Mouse (Mus musculus) neural tube, embryonic 12.5 days (tissue): ENCODE measurements around the gene Gm2897. TPM values are rescaled to one million over a fixed set of nuclear protein-coding genes. Genes with fewer than 3 reads are reported as not detected.
"Not testable (repeated sequence)": the region's sequence is repeated elsewhere in the genome, so short reads cannot be mapped to it uniquely, and the experiment has no call there.

Experiments
- ATAC-seq: fragments of 200-750 bp; cut with Nextera tagmentation; 2 replicates; pipeline ENCODE4 v1.8.0; 2017; ENCODE audit warnings: low read depth, mild to moderate bottlenecking, moderate TSS enrichment, moderate library complexity; ENCODE audit not compliant: low FRiP score
- H3K27ac ChIP-seq: fragments of 300-500 bp; sonication (generic); 2 replicates; pipeline ENCODE4 v1.5.1; 2016
- H3K27me3 ChIP-seq: fragments of 300-500 bp; sonication (generic); replicated peaks from 2 replicates; pipeline ENCODE4 v1.6.1; 2016; ENCODE audit warnings: mild to moderate bottlenecking
- H3K36me3 ChIP-seq: fragments of 300-500 bp; sonication (generic); 2 replicates; pipeline ENCODE4 v1.6.1; 2016; ENCODE audit warnings: mild to moderate bottlenecking
- H3K4me1 ChIP-seq: fragments of 300-500 bp; sonication (generic); 2 replicates; pipeline ENCODE4 v1.6.1; 2016
- H3K4me2 ChIP-seq: fragments of 300-500 bp; sonication (generic); replicated peaks from 2 replicates; pipeline ENCODE4 v1.6.1; 2016; ENCODE audit warnings: mild to moderate bottlenecking
- H3K4me3 ChIP-seq: fragments of 300-500 bp; sonication (generic); 2 replicates; pipeline ENCODE4 v1.5.1; 2016
- H3K9ac ChIP-seq: fragments of 300-500 bp; sonication (generic); 2 replicates; pipeline ENCODE4 v1.6.1; 2016; ENCODE audit warnings: mild to moderate bottlenecking
- H3K9me3 ChIP-seq: fragments of 300-500 bp; sonication (generic); 2 replicates; pipeline ENCODE4 v1.6.1; 2016; ENCODE audit warnings: mild to moderate bottlenecking
- WGBS: fragments of 180-500 bp; shearing (Covaris S2); methylation state at CpG from one replicate; pipeline ENCODE4 v1.1.7; 2016; 5-methylcytosine and 5-hydroxymethylcytosine counted together
- polyA plus RNA-seq: library from polyadenylated mRNA; unstranded; fragments of >200 nt; fragmentation: Nextera tagmentation; extraction: Ambion mirVana; gene quantifications from 2 replicates; pipeline ENCODE4 v1.2.1, GENCODE M21; 2016

Gene Gm2897
- 6.2 and 6.7 TPM in 2 replicates for polyA plus RNA-seq

DNA sequence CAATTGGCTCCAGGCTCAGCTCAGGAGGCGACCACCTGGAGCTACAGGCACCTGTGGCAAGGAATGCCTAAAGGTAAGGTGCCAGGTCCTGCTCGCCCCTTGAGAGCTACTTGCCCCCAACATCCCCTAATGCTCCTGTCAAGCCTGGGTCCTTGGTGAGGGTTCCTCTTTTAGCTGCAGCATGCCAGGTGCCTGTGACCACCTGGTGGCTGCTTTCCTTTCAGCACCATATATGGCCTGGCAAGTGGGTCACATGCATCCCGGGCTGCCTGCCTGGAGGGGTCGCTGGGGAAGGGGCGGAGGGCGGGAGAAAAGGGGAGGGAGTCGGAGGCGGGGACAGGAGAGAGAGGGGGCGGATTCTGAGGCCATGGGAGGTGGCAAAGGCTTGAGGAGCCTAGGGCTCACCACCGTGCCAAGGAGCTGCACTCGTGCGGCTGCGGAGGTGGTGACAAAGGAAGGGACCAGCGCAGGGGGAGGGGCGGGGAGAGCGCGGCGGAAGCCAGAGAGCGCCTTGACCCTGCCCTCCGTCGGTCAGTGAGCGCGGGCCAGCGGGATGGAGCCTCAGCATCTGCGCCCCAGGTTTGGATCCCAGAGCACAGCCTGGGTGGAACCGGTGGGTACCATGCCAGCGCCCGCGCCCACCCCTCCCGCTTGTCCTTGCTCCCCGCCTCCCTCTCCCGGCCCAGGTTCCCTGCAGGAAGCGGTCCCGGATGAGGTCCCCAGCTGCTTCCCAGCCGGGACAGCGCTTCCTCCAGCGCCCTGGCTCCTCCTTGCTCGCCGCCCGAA lies at the start of gene Gm2897:
Gm2897 (plus strand) TSS at position 559 of the 786 bp plus-strand sequence.
- not testable (repeated sequence) for H3K9me3 ChIP-seq

DNA sequence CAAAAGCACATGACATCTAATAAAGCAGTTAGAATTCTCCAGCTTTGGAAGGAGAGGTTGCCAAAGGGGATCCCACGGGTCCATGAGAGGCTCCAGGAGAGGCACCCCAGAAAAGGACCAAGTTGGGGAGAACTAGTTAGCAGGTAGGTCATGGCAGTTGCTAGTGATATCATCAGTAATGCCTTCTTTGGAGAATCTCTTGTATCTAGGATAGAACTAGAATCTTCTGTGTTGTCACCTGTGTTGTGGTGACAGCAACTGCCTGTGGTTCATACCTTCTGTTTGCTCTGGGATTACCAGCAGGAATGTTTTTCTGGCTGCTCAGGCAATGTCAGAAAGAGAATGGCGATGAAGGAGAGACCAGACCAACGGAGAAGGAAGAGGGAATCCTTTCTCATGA lies 19.4 kb upstream of the Gm2897 start, which contains the start of gene Gm2888:
Gm2888 (plus strand) TSS at position 301 of the 400 bp plus-strand sequence.
- not testable (repeated sequence) for H3K36me3 ChIP-seq, H3K9me3 ChIP-seq, H3K4me2 ChIP-seq, H3K27me3 ChIP-seq, H3K4me1 ChIP-seq, H3K9ac ChIP-seq, ATAC-seq, H3K4me3 ChIP-seq, H3K27ac ChIP-seq
- 83% methylated on average over 3 of the region's 3 CpGs for WGBS

More for the DNA sequence above, at the start of gene Gm2897:
- H3K27ac ChIP-seq, H3K27me3 ChIP-seq, H3K4me1 ChIP-seq, H3K36me3 ChIP-seq: not testable (repeated sequence)
- H3K9ac ChIP-seq = peak within 1 kb of the TSS; percentile 61
- peak within 1 kb of the TSS; percentile 51 for H3K4me3 ChIP-seq
- H3K4me2 ChIP-seq = peak within 1 kb of the TSS; percentile 69
- peak; percentile 80; the same call in 1 of the 2 replicates for ATAC-seq
- 5% methylated on average over 40 of the region's 40 CpGs for WGBS

DNA sequence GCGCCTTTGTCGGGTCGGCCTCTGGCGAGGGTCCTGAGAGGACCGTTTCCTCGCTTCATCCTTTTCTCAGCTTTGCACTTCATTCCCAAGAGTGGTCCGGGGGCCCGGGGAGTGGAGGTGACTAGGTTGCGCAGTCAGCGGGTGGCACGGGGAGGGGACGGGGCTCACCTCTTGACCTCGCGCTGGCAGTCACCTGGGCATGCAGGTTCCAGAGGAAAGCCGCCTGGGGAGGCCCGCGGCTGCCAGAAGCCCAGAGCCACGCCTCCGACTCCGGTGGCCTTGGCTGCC lies 372 bp downstream of the Gm2897 start:
- H3K4me2 ChIP-seq = peak overlapping the region; percentile 69
- H3K27ac ChIP-seq, H3K4me1 ChIP-seq, H3K36me3 ChIP-seq, ATAC-seq, H3K27me3 ChIP-seq, H3K9me3 ChIP-seq: not testable (repeated sequence)
- peak overlapping the region; percentile 61 for H3K9ac ChIP-seq
- WGBS = under 1% methylated on average over 20 of the region's 20 CpGs
- H3K4me3 ChIP-seq = peak overlapping the region; percentile 51

DNA sequence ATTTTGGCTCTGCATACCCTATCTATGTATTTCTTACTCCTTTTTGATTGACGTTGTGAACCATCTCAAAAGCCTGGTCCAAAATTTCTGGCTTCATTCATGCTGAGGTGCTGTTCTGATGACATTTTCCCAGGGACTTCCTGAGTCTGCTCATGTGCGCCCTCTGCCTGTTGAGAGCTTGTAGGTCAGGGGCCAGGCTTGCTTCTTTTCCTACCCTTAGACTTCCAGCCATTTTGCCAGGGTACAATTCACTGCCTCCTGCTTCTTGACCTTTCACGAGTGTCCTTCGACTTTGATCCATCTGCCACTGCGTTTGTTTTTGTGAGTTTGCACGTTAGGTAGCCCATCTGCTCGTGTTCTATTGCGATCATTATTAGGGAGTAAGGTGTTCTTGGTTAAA lies 1.0 kb downstream of the Gm2897 start:
- not testable (repeated sequence) for H3K4me2 ChIP-seq, H3K27ac ChIP-seq, H3K4me3 ChIP-seq, H3K9me3 ChIP-seq, H3K27me3 ChIP-seq, H3K9ac ChIP-seq, H3K4me1 ChIP-seq, H3K36me3 ChIP-seq, ATAC-seq
- 1% methylated on average over 6 of the region's 8 CpGs for WGBS

DNA sequence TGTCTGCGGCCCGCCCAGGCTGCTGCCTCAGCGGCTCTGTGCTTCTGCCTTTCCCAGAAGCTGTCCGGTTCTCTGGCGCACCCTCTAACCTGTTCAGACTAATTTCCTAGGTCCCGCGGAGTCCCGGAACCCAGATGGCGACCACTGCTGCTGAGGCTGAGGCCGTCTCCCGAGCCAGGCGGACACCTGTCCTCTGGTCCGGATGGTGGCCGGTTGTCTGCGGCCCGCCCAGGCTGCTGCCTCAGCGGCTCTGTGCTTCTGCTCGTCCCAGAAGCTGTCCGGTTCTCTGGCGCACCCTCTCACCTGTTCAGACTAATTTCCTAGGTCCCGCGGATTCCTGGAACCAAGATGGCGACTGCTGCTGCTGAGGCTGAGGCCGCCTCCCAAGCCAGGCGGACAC lies 67.0 kb downstream of the Gm2897 start:
- not testable (repeated sequence) for H3K4me3 ChIP-seq, H3K9me3 ChIP-seq, H3K27ac ChIP-seq, H3K4me2 ChIP-seq, H3K27me3 ChIP-seq, H3K36me3 ChIP-seq, ATAC-seq, H3K9ac ChIP-seq, H3K4me1 ChIP-seq
- 93% methylated on average over 19 of the region's 25 CpGs for WGBS

Other genes with a start within 250 kb of the Gm2897 start
- gene Gm2888, start 19.3 kb upstream of the Gm2897 start, polyA plus RNA-seq = not detected in 2 replicates
- gene Gm10340, start 84.7 kb downstream of the Gm2897 start, polyA plus RNA-seq = not detected in 2 replicates
- gene Gm5795, start 139.0 kb downstream of the Gm2897 start, polyA plus RNA-seq = not detected in 2 replicates
- gene D830030K20Rik, start 159.2 kb downstream of the Gm2897 start, polyA plus RNA-seq = 14.2 and 15.3 TPM in 2 replicates